Mouse (Mus musculus) bone marrow, adult 2 months (tissue): ENCODE data around the gene Senp7.

Experiments
- CTCF ChIP-seq: fragments of 200-500 bp; IDR thresholded peaks from 2 replicates; pipeline ENCODE4 v1.5.1; 2011; ENCODE audit warnings: low read length, control low read depth; ENCODE audit not compliant: control insufficient read depth, insufficient read depth
- POLR2A ChIP-seq: fragments of 200-500 bp; IDR thresholded peaks from 2 replicates; pipeline ENCODE4 v1.6.1; 2011; ENCODE audit warnings: low read depth, mild to moderate bottlenecking, control low read depth, low read length, borderline replicate concordance; ENCODE audit not compliant: control insufficient read depth

DNA sequence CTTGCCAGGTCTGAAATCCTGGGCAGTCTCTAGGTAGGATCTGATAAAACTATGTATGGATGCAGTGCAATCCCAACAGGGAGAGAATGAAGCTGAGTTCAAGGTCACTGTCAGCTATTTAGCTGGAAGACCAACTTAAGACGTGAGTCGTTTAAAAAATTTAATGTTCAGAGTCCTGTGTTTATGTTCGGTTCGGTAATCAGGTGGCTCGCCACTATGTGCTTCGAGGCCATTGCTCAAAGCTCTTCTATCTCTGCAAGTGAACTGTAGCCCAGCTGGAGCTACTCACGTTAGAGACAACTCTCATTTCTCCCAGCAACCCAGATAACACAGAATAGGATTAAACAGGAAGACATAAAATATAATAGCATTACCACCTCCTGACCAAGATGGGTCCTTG lies 34.1 kb upstream of the Senp7 start:
- TF ChIP-seq CTCF (no peak), POLR2A (no peak)
